Mouse (Mus musculus) liver, embryonic 14.5 days (tissue): ENCODE measurements at regions not wholly inside any gene's neighbourhood (a gene's known extent, or its start where the extent isn't known, plus 50 kb on each side); places are given as distances from the start of the nearest gene placed in this dataset.
"Not testable (repeated sequence)": the region's sequence is repeated elsewhere in the genome, so short reads cannot be mapped to it uniquely, and the experiment has no call there.

ENCODE experiments used
- ATAC-seq: fragments of 200-750 bp; cut with Nextera tagmentation; 2 replicates; pipeline ENCODE4 v1.8.0; 2017; ENCODE audit warnings: moderate number of reproducible peaks, mild to moderate bottlenecking, moderate library complexity; ENCODE audit not compliant: insufficient read depth
- DNase-seq, 3 experiments: peaks; one replicate each; pipeline ENCODE4 v3.0.0-alpha.2; 2012 to 2013; ENCODE audit warnings: low read depth in 3 of 3, low spot score in 3 of 3
- H3K27ac ChIP-seq: fragments of 300-500 bp; sonication (generic); 2 replicates; pipeline ENCODE4 v1.5.1; 2014; ENCODE audit warnings: moderate library complexity, mild to moderate bottlenecking, control low read depth, inconsistent platforms
- H3K27me3 ChIP-seq: fragments of 300-500 bp; sonication (generic); 2 replicates; pipeline ENCODE4 v1.6.1; 2014; ENCODE audit warnings: mild to moderate bottlenecking, low read length, moderate library complexity; ENCODE audit not compliant: control insufficient read depth, insufficient read depth
- H3K36me3 ChIP-seq: fragments of 300-500 bp; sonication (generic); replicated peaks from 2 replicates; pipeline ENCODE4 v1.6.1; 2014; ENCODE audit warnings: low read depth; ENCODE audit not compliant: control insufficient read depth, insufficient read depth
- H3K4me1 ChIP-seq, 2 experiments: fragments of 200-500 bp in 1 of 2; fragments of 300-500 bp in 1 of 2; sonication (generic) in 1 of 2; replicated peaks; 2 replicates each; pipeline ENCODE4 v1.6.1; 2012 to 2014; ENCODE audit warnings: antibody characterized with exemption in 1 of 2, inconsistent platforms in 1 of 2, low read length in 1 of 2; ENCODE audit not compliant: control insufficient read depth in 2 of 2, insufficient read depth in 2 of 2
- H3K4me2 ChIP-seq: fragments of 300-500 bp; sonication (generic); 2 replicates; pipeline ENCODE4 v1.6.1; 2014; ENCODE audit warnings: low read depth, mild to moderate bottlenecking, control low read depth, moderate library complexity
- H3K4me3 ChIP-seq, 2 experiments: fragments of 200-500 bp in 1 of 2; fragments of 300-500 bp in 1 of 2; sonication (generic) in 1 of 2; 2 replicates each; pipeline ENCODE4 v1.5.1; 2012 to 2014; ENCODE audit warnings: low read depth in 2 of 2, low read length in 2 of 2, mild to moderate bottlenecking in 2 of 2, control low read depth in 1 of 2, inconsistent platforms in 1 of 2, moderate library complexity in 1 of 2; ENCODE audit not compliant: insufficient read depth in 1 of 2
- H3K9ac ChIP-seq: fragments of 300-500 bp; sonication (generic); replicated peaks from 2 replicates; pipeline ENCODE4 v1.6.1; 2014; ENCODE audit warnings: mild to moderate bottlenecking, control low read depth, moderate library complexity
- H3K9me3 ChIP-seq: fragments of 300-500 bp; sonication (generic); 2 replicates; pipeline ENCODE4 v1.6.1; 2016; ENCODE audit warnings: low read length, mixed read lengths; ENCODE audit not compliant: control insufficient read depth
- CTCF ChIP-seq: IDR thresholded peaks from 2 replicates; pipeline ENCODE4 v1.5.1; 2016; ENCODE audit warnings: antibody characterized with exemption, low read depth, control low read depth
- EP300 ChIP-seq: IDR thresholded peaks from 2 replicates; pipeline ENCODE4 v1.6.1; 2016; ENCODE audit warnings: antibody characterized with exemption, low read depth
- WGBS: fragments of 180-500 bp; shearing (Covaris S2); extraction: QIAGEN DNeasy Blood & Tissue Kit; methylation state at CpG from one replicate; pipeline ENCODE4 v1.1.7; 2014; ENCODE audit not compliant: insufficient replicate concordance; 5-methylcytosine and 5-hydroxymethylcytosine counted together

GRCm38 (mm10) chr10:95743627-95744026 is 70.4 kb upstream of the Anapc15-ps start:
- Histone ChIP-seq H3K27me3 (no peaks in the 10 kb centered on the region), H3K4me2 (no peak overlapping the region), H3K4me1 (0 out of 4 replicates have a peak, but pooled peaks cover 0 to 2% of the 10 kb centered on the region in 2 experiments), H3K9me3 (no peaks in the 10 kb centered on the region), H3K36me3 (no peaks in the 10 kb centered on the region), H3K9ac (no peak overlapping the region), H3K27ac (no peak overlapping the region), H3K4me3 (no peak overlapping the region)
- ATAC-seq (no peak), DNase-seq (no peak)
- 70% methylated on average over 6 of the region's 6 CpGs for WGBS
- TF ChIP-seq CTCF = no peak
- TF ChIP-seq EP300 = no peak

- no peak overlapping the region for H3K27ac ChIP-seq
- TF ChIP-seq CTCF (no peak), EP300 (no peak)
- no peak for DNase-seq
These were observed 66.2 kb upstream of the Anapc15-ps start for GRCm38 (mm10) chr10:95739421-95739820.

GRCm38 (mm10) chr10:95736743-95737142 is 63.5 kb upstream of the Anapc15-ps start:
- not testable (repeated sequence) for H3K4me2 ChIP-seq, DNase-seq, H3K27ac ChIP-seq, H3K9ac ChIP-seq, H3K9me3 ChIP-seq, H3K4me1 ChIP-seq, H3K4me3 ChIP-seq, H3K36me3 ChIP-seq, H3K27me3 ChIP-seq, ATAC-seq
- 59% methylated on average over 5 of the region's 5 CpGs for WGBS

More at GRCm38 (mm10) chr10:95739421-95739820, 66.2 kb upstream of the Anapc15-ps start:
- Histone ChIP-seq H3K9ac (no peak overlapping the region), H3K36me3 (no peaks in the 10 kb centered on the region), H3K4me3 (no peak overlapping the region), H3K4me1 (no peaks in the 10 kb centered on the region), H3K9me3 (no peaks in the 10 kb centered on the region), H3K4me2 (no peak overlapping the region), H3K27me3 (no peaks in the 10 kb centered on the region)
- 73% methylated on average over 4 of the region's 4 CpGs for WGBS
- ATAC-seq = no peak

- no peak overlapping the region for H3K4me3 ChIP-seq
- no peaks in the 10 kb centered on the region for H3K36me3 ChIP-seq
- no peaks in the 10 kb centered on the region for H3K27me3 ChIP-seq
- H3K9me3 ChIP-seq = no peaks in the 10 kb centered on the region
- TF ChIP-seq CTCF (no peak), EP300 (no peak)
- no peak overlapping the region for H3K9ac ChIP-seq
- H3K4me2 ChIP-seq = no peak overlapping the region
- ATAC-seq (no peak), DNase-seq (no peak)
- WGBS = 67% methylated on average over 10 of the region's 10 CpGs
- no peaks in the 10 kb centered on the region for H3K4me1 ChIP-seq
- no peak overlapping the region for H3K27ac ChIP-seq
These were observed 57.8 kb upstream of the Anapc15-ps start for GRCm38 (mm10) chr10:95731001-95731400.

- TF ChIP-seq EP300 (no peak), CTCF (no peak)
- Histone ChIP-seq H3K36me3 (no peaks in the 10 kb centered on the region), H3K27ac (no peak overlapping the region), H3K4me2 (no peak overlapping the region), H3K27me3 (no peaks in the 10 kb centered on the region), H3K9ac (no peak overlapping the region), H3K4me1 (0 out of 4 replicates have a peak, but pooled peaks cover 0 to 3% of the 10 kb centered on the region in 2 experiments), H3K9me3 (no peaks in the 10 kb centered on the region), H3K4me3 (no peak overlapping the region)
- DNase-seq (no peak), ATAC-seq (no peak)
- 49% methylated on average over 9 of the region's 9 CpGs for WGBS
These were observed 56.6 kb upstream of the Anapc15-ps start for GRCm38 (mm10) chr10:95729890-95730289.
